Mouse (Mus musculus): ENCODE measurements at regions not wholly inside any gene's neighbourhood (a gene's known extent, or its start where the extent isn't known, plus 50 kb on each side); places are given as distances from the start of the nearest gene placed in this dataset.
"Not testable (repeated sequence)": the region's sequence is repeated elsewhere in the genome, so short reads cannot be mapped to it uniquely, and the experiment has no call there.

- Histone ChIP-seq H3K36me3 (ENCODE audit: control insufficient read depth, insufficient read depth, low read length) (no peaks in the 10 kb centered on the region), H3K4me3 (ENCODE audit: low read depth, low read length) (no peak overlapping the region), H3K9me3 (ENCODE audit: control insufficient read depth, low read depth, low read length) (no peaks in the 10 kb centered on the region), H3K4me2 (replicated peaks; ENCODE audit: low read depth, low read length) (no peak overlapping the region), H3K27ac (ENCODE audit: low read length) (no peak overlapping the region), H3K27me3 (ENCODE audit: control insufficient read depth, insufficient read depth, low read length) (0 out of 2 replicates have a peak, but pooled peaks cover 7% of the 10 kb centered on the region), H3K9ac (replicated peaks; ENCODE audit: low read depth, low read length) (no peak overlapping the region), H3K4me1 (ENCODE audit: control insufficient read depth, insufficient read depth, low read length) (no peaks in the 10 kb centered on the region)
- WGBS: 73% methylated on average over 1 of the region's 1 CpGs
- no peak for ATAC-seq (ENCODE audit: insufficient number of reproducible peaks, insufficient read depth, low FRiP score, low read depth)
Measured at GRCm38 (mm10) chr4:89527966-89528365, 151.3 kb upstream of the Dmrta1 start.

GRCm38 (mm10) chr4:89527326-89527725 is 151.9 kb upstream of the Dmrta1 start:
- WGBS: 76% methylated on average over 7 of the region's 7 CpGs
- Histone ChIP-seq H3K9me3 (ENCODE audit: control insufficient read depth, low read depth, low read length) (no peaks in the 10 kb centered on the region), H3K27ac (ENCODE audit: low read length) (no peak overlapping the region), H3K9ac (replicated peaks; ENCODE audit: low read depth, low read length) (no peak overlapping the region), H3K4me2 (replicated peaks; ENCODE audit: low read depth, low read length) (no peak overlapping the region), H3K4me1 (ENCODE audit: control insufficient read depth, insufficient read depth, low read length) (no peaks in the 10 kb centered on the region), H3K4me3 (ENCODE audit: low read depth, low read length) (no peak overlapping the region), H3K36me3 (ENCODE audit: control insufficient read depth, insufficient read depth, low read length) (no peaks in the 10 kb centered on the region), H3K27me3 (ENCODE audit: control insufficient read depth, insufficient read depth, low read length) (0 out of 2 replicates have a peak, but pooled peaks cover 7% of the 10 kb centered on the region)
- ATAC-seq (ENCODE audit: insufficient number of reproducible peaks, insufficient read depth, low FRiP score, low read depth): no peak

- H3K27ac ChIP-seq (ENCODE audit: low read length); H3K4me2 ChIP-seq (replicated peaks; ENCODE audit: low read depth, low read length); ATAC-seq (ENCODE audit: insufficient number of reproducible peaks, insufficient read depth, low FRiP score, low read depth); H3K36me3 ChIP-seq (ENCODE audit: control insufficient read depth, insufficient read depth, low read length); H3K9ac ChIP-seq (replicated peaks; ENCODE audit: low read depth, low read length); H3K27me3 ChIP-seq (ENCODE audit: control insufficient read depth, insufficient read depth, low read length); H3K9me3 ChIP-seq (ENCODE audit: control insufficient read depth, low read depth, low read length); H3K4me3 ChIP-seq (ENCODE audit: low read depth, low read length); H3K4me1 ChIP-seq (ENCODE audit: control insufficient read depth, insufficient read depth, low read length): not testable (repeated sequence)
- WGBS: 62% methylated on average over 4 of the region's 4 CpGs
Measured at GRCm38 (mm10) chr4:89525525-89525924, 153.7 kb upstream of the Dmrta1 start.

GRCm38 (mm10) chr4:89524260-89525200 is 154.7 kb upstream of the Dmrta1 start:
- Histone ChIP-seq H3K27ac (ENCODE audit: low read length) (no peak overlapping the region), H3K4me2 (replicated peaks; ENCODE audit: low read depth, low read length) (peak overlapping the region; percentile 61), H3K27me3 (ENCODE audit: control insufficient read depth, insufficient read depth, low read length) (0 out of 2 replicates have a peak, but pooled peaks cover 7% of the 10 kb centered on the region), H3K9me3 (ENCODE audit: control insufficient read depth, low read depth, low read length) (no peaks in the 10 kb centered on the region), H3K4me1 (ENCODE audit: control insufficient read depth, insufficient read depth, low read length) (no peaks in the 10 kb centered on the region), H3K9ac (replicated peaks; ENCODE audit: low read depth, low read length) (no peak overlapping the region), H3K4me3 (ENCODE audit: low read depth, low read length) (peak overlapping the region; percentile 41), H3K36me3 (ENCODE audit: control insufficient read depth, insufficient read depth, low read length) (no peaks in the 10 kb centered on the region)
- 2% methylated on average over 40 of the region's 40 CpGs for WGBS
- ATAC-seq (ENCODE audit: insufficient number of reproducible peaks, insufficient read depth, low FRiP score, low read depth): no peak; the same call in 1 of the 2 replicates

GRCm38 (mm10) chr4:89523423-89524259 is 155.6 kb upstream of the Dmrta1 start:
- H3K4me3 ChIP-seq (ENCODE audit: low read depth, low read length): peak overlapping the region; percentile 41; the same call in 1 of the 2 replicates
- H3K9ac ChIP-seq (replicated peaks; ENCODE audit: low read depth, low read length): no peak overlapping the region
- H3K4me1 ChIP-seq (ENCODE audit: control insufficient read depth, insufficient read depth, low read length): no peaks in the 10 kb centered on the region
- 0 out of 2 replicates have a peak, but pooled peaks cover 7% of the 10 kb centered on the region for H3K27me3 ChIP-seq (ENCODE audit: control insufficient read depth, insufficient read depth, low read length)
- WGBS: 9% methylated on average over 10 of the region's 10 CpGs
- H3K9me3 ChIP-seq (ENCODE audit: control insufficient read depth, low read depth, low read length): no peaks in the 10 kb centered on the region
- no peaks in the 10 kb centered on the region for H3K36me3 ChIP-seq (ENCODE audit: control insufficient read depth, insufficient read depth, low read length)
- peak; percentile 49; the same call in 1 of the 2 replicates for ATAC-seq (ENCODE audit: insufficient number of reproducible peaks, insufficient read depth, low FRiP score, low read depth)
- H3K27ac ChIP-seq (ENCODE audit: low read length): no peak overlapping the region
- H3K4me2 ChIP-seq (replicated peaks; ENCODE audit: low read depth, low read length): peak overlapping the region; percentile 61

GRCm38 (mm10) chr4:89518027-89518426 is 161.2 kb upstream of the Dmrta1 start:
- Histone ChIP-seq H3K4me1 (ENCODE audit: control insufficient read depth, insufficient read depth, low read length) (no peaks in the 10 kb centered on the region), H3K4me3 (ENCODE audit: low read depth, low read length) (no peak overlapping the region), H3K9me3 (ENCODE audit: control insufficient read depth, low read depth, low read length) (no peaks in the 10 kb centered on the region), H3K36me3 (ENCODE audit: control insufficient read depth, insufficient read depth, low read length) (no peaks in the 10 kb centered on the region), H3K27me3 (ENCODE audit: control insufficient read depth, insufficient read depth, low read length) (no peaks in the 10 kb centered on the region), H3K9ac (replicated peaks; ENCODE audit: low read depth, low read length) (no peak overlapping the region), H3K4me2 (replicated peaks; ENCODE audit: low read depth, low read length) (no peak overlapping the region), H3K27ac (ENCODE audit: low read length) (no peak overlapping the region)
- 44% methylated on average over 3 of the region's 3 CpGs for WGBS
- no peak for ATAC-seq (ENCODE audit: insufficient number of reproducible peaks, insufficient read depth, low FRiP score, low read depth)

- no peaks in the 10 kb centered on the region for H3K4me1 ChIP-seq (ENCODE audit: control insufficient read depth, insufficient read depth, low read length)
- no peak overlapping the region for H3K9ac ChIP-seq (replicated peaks; ENCODE audit: low read depth, low read length)
- WGBS: 32% methylated on average over 7 of the region's 7 CpGs
- no peak overlapping the region for H3K27ac ChIP-seq (ENCODE audit: low read length)
- H3K4me3 ChIP-seq (ENCODE audit: low read depth, low read length): no peak overlapping the region
- no peaks in the 10 kb centered on the region for H3K27me3 ChIP-seq (ENCODE audit: control insufficient read depth, insufficient read depth, low read length)
- no peaks in the 10 kb centered on the region for H3K36me3 ChIP-seq (ENCODE audit: control insufficient read depth, insufficient read depth, low read length)
- ATAC-seq (ENCODE audit: insufficient number of reproducible peaks, insufficient read depth, low FRiP score, low read depth): no peak
- no peak overlapping the region for H3K4me2 ChIP-seq (replicated peaks; ENCODE audit: low read depth, low read length)
- no peaks in the 10 kb centered on the region for H3K9me3 ChIP-seq (ENCODE audit: control insufficient read depth, low read depth, low read length)
Measured at GRCm38 (mm10) chr4:89515823-89516411, 163.3 kb upstream of the Dmrta1 start.

- no peaks in the 10 kb centered on the region for H3K9me3 ChIP-seq (ENCODE audit: control insufficient read depth, low read depth, low read length)
- WGBS: 81% methylated on average over 7 of the region's 7 CpGs
- no peaks in the 10 kb centered on the region for H3K27me3 ChIP-seq (ENCODE audit: control insufficient read depth, insufficient read depth, low read length)
- no peaks in the 10 kb centered on the region for H3K36me3 ChIP-seq (ENCODE audit: control insufficient read depth, insufficient read depth, low read length)
- H3K4me3 ChIP-seq (ENCODE audit: low read depth, low read length): no peak overlapping the region
- no peaks in the 10 kb centered on the region for H3K4me1 ChIP-seq (ENCODE audit: control insufficient read depth, insufficient read depth, low read length)
- ATAC-seq (ENCODE audit: insufficient number of reproducible peaks, insufficient read depth, low FRiP score, low read depth): no peak
- H3K27ac ChIP-seq (ENCODE audit: low read length): no peak overlapping the region
- H3K9ac ChIP-seq (replicated peaks; ENCODE audit: low read depth, low read length): no peak overlapping the region
- H3K4me2 ChIP-seq (replicated peaks; ENCODE audit: low read depth, low read length): no peak overlapping the region
Measured at GRCm38 (mm10) chr4:89514981-89515380, 164.3 kb upstream of the Dmrta1 start.

All from stomach, embryonic 14.5 days (tissue).